Mouse (Mus musculus) testis, adult 2 months (tissue): ENCODE measurements at regions not wholly inside any gene's neighbourhood (a gene's known extent, or its start where the extent isn't known, plus 50 kb on each side); places are given as distances from the start of the nearest gene placed in this dataset.

Experiments used
- H3K27ac ChIP-seq: fragments of 200-500 bp; 2 replicates; pipeline ENCODE4 v1.5.1; 2012; ENCODE audit warnings: low read depth, low read length; ENCODE audit not compliant: control insufficient read depth, insufficient read depth
- H3K27me3 ChIP-seq: fragments of 200-500 bp; 2 replicates; pipeline ENCODE4 v1.6.1; 2012; ENCODE audit warnings: mild to moderate bottlenecking, low read length, moderate library complexity; ENCODE audit not compliant: control insufficient read depth, insufficient read depth
- H3K36me3 ChIP-seq: fragments of 200-500 bp; 2 replicates; pipeline ENCODE4 v1.6.1; 2012; ENCODE audit warnings: mild to moderate bottlenecking, low read length; ENCODE audit not compliant: control insufficient read depth, insufficient read depth
- H3K4me1 ChIP-seq: fragments of 200-500 bp; 2 replicates; pipeline ENCODE4 v1.6.1; 2012; ENCODE audit warnings: low read length; ENCODE audit not compliant: control insufficient read depth, insufficient read depth
- H3K4me3 ChIP-seq: fragments of 200-500 bp; 2 replicates; pipeline ENCODE4 v1.5.1; 2012; ENCODE audit warnings: low read depth, mild to moderate bottlenecking, low read length, moderate library complexity, mixed read lengths; ENCODE audit not compliant: control insufficient read depth
- CTCF ChIP-seq: fragments of 200-500 bp; IDR thresholded peaks from 2 replicates; pipeline ENCODE4 v1.5.1; 2012; ENCODE audit warnings: low read depth, mild to moderate bottlenecking, inconsistent platforms, low read length, moderate library complexity; ENCODE audit not compliant: control insufficient read depth, insufficient read depth, insufficient replicate concordance
- POLR2A ChIP-seq: fragments of 200-500 bp; IDR thresholded peaks from 2 replicates; pipeline ENCODE4 v1.6.1; 2012; ENCODE audit warnings: low read depth, mild to moderate bottlenecking, inconsistent platforms, low read length, moderate library complexity; ENCODE audit not compliant: control insufficient read depth

DNA sequence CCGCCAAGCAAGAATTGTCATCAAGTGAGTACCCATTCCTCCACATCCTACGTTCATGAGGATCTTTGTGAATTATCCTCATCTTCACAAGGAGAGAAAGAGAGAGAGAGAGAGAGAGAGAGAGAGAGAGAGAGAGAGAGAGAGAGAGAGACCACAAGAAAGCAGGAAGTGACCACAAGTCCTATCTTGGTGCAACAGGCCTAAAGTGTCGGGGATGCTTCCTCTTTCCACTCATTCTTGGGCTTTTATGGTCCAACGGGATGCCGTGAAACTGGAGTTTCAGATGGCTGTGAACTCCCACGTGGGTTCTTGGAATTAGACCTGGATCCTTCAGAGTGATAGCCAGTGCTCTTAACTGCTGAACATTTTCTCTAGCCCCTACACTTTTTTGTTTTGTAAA lies 53.1 kb upstream of the Rai14 start:
- no peaks in the 10 kb centered on the region for H3K27me3 ChIP-seq
- H3K36me3 ChIP-seq: no peaks in the 10 kb centered on the region
- H3K27ac ChIP-seq: no peak overlapping the region
- H3K4me3 ChIP-seq: no peak overlapping the region
- TF ChIP-seq POLR2A (no peak), CTCF (no peak)
- no peaks in the 10 kb centered on the region for H3K4me1 ChIP-seq

DNA sequence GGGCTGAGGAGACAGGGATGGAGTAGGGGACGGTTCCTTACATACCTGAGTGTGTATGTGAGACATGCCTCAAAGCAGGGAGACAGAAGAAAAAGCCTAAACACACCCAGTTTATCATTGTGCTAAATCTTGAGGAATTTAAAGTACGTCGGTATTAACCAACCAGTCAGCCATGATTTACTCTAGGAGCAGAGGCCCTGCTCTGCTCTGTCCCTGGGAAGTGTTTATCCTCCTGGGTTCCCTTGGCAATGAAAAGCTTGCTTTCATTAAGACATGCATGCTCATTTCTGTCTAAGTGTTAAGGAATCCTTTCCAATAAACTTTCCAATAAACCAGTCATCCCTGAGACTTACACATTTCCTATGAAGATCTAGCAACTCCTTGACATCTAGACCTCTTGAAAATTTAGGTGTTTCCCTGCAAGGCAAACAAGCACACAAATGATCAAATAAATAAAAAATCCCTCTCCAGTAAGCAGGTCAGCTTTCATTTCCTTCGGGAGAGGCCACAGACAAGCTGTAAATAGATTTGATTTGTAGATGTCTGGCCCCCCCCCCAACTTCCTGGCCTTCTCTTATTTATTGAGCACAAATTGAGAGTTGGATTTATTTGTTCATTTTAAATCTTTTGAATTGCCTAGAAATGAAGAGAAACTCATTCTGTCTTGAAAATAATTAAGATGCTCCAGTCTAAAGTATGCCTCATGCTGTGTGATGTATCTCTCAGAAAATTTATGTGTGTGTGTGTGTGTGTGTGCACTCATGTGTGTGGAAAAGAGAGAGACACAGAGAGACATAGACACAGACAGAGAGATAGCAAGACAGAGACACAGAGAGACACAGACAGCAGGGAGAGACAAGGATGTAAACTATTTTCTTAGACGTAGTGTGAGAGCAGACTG lies 56.2 kb upstream of the Rai14 start:
- Histone ChIP-seq H3K4me1 (no peaks in the 10 kb centered on the region), H3K4me3 (no peak overlapping the region), H3K27ac (no peak overlapping the region), H3K36me3 (no peaks in the 10 kb centered on the region), H3K27me3 (no peaks in the 10 kb centered on the region)
- no peak for TF ChIP-seq POLR2A
- no peak for TF ChIP-seq CTCF

DNA sequence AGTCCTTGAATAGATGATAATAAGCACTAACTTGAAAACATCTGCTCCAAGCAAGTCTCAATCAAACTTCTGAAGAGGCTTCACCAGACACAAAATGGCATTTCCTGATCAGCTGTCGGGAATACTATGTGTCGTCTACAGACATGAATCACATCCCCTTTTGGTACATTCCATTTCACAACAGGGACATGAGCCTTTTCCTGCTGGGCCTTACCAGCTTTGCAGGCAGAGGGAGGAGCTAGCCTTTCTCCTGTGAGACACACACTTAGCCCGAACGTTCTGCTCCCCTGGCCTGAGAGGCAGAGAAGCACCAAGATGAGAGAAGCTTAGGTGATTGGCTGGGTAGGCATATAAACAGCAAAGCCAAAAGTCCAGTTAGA lies 56.9 kb upstream of the Rai14 start:
- no peak overlapping the region for H3K27ac ChIP-seq
- H3K36me3 ChIP-seq: no peaks in the 10 kb centered on the region
- H3K4me3 ChIP-seq: no peak overlapping the region
- no peaks in the 10 kb centered on the region for H3K4me1 ChIP-seq
- H3K27me3 ChIP-seq: no peaks in the 10 kb centered on the region
- TF ChIP-seq POLR2A: no peak
- TF ChIP-seq CTCF: no peak

DNA sequence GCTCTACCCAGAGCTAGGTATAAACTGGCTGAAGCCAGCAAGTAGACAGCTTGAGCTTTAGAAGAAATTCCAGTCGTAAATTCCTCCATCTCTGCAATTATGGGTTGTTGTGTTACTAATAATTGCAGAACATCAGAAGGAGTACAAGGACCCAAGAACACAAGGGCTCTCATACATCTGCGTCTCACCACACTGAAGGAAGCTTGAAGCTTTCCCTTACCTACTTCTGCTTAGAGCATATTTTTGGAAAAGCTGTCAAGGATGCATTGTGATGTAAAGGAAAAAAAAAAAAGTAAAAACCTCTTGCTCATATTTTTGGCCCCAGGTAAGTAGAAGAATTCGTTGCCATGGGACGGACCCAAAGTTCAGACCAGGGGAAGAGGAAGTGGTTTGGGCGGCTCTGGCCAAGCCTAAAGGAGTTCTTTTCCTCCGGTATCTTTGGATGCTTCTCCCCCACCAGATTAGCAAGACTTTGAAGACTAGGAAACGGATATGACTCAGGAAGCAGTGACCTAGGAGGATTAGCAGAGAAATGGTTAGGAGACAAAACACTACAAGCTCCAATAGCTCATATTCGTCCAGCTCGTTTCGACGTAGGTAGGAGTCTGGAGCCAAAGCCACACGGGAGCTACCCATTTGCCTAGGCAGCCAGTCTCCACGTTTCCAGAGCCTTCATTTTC lies 65.7 kb upstream of the Rai14 start:
- Histone ChIP-seq H3K27me3 (no peaks in the 10 kb centered on the region), H3K4me1 (no peaks in the 10 kb centered on the region), H3K27ac (no peak overlapping the region), H3K4me3 (no peak overlapping the region), H3K36me3 (no peaks in the 10 kb centered on the region)
- TF ChIP-seq CTCF: no peak
- no peak for TF ChIP-seq POLR2A

DNA sequence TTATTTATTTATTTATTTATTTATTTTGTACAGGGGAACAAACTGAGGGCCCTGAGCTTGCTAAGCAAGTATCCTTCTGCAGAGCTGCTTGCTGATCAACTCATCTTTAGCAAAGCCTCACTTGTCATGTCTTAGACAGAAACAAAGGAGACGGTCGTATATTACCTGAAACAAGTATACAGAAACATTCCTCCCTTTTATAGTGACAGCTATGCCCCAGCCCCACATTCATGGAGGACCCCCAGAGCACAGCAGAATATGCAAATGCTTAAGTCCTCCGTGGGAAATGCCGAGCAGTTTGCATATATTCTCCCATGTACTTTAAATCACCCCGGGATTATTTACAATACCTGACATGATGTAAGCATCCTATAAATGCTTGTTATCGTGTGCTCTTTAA lies 74.9 kb upstream of the Rai14 start:
- Histone ChIP-seq H3K4me3 (no peak overlapping the region), H3K36me3 (no peaks in the 10 kb centered on the region), H3K4me1 (no peaks in the 10 kb centered on the region), H3K27ac (no peak overlapping the region), H3K27me3 (no peaks in the 10 kb centered on the region)
- TF ChIP-seq CTCF (no peak), POLR2A (no peak)

DNA sequence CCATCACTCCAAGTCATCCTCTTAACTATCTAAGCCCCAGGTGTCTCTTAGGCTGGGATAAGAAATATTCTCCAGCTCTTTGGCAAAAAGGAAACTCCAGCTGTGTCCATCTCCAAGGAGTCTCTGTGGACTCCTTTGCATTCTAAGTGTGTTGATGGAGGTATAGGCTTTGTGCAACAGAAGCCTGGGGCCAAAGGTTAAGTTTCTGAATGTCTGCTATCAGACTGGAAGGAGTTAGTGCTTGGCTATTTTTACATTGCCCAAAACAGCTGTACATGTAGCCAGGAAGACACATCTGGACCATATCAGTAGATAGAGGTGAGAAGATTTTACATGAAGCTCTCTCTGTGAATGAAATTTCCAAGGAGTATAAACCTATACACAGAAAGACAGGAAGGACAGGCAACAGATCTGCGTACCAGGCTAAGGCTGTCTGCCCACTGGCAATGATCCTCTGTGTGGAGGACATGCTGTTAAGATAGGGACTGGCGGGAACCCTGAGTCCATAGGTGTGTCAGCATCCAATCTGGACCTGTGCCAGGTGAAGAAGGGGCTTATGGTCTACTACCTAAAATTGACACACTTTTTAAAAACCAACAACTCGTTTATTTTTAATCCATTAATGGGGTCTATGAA lies 76.6 kb upstream of the Rai14 start:
- Histone ChIP-seq H3K27ac (no peak overlapping the region), H3K4me1 (no peaks in the 10 kb centered on the region)
- no peak for TF ChIP-seq CTCF
- TF ChIP-seq POLR2A: no peak

DNA sequence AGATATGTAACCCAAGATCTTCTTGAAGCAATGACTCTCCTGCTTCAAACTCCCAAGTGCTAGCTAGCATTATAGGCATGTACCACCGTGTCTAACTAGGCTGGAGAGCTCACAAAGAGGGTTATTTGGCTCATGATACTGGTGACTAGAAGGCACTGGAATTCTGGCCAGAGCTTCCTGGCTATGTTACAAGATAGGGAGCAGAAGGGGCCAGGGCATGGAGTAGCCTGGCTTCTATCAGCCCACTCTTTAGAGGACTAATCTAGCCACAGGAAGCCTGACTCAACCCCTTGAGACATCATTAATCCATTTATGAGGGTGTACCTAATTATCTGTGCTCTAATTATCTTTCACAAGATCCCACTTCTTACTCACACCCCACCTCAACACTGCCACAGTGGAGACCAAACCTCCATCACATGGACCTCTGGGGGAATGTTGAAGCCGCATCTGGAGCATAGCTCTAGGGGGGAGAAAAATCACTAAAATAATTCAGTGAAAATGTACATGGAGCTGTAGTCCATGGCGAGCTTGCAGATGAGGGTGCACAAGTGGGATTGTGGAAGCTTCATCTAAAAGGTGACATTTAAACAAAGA lies 77.2 kb upstream of the Rai14 start:
- Histone ChIP-seq H3K4me3 (no peak overlapping the region), H3K27me3 (no peaks in the 10 kb centered on the region), H3K36me3 (no peaks in the 10 kb centered on the region), H3K27ac (no peak overlapping the region), H3K4me1 (no peaks in the 10 kb centered on the region)
- TF ChIP-seq CTCF: no peak
- TF ChIP-seq POLR2A: no peak

More for the DNA sequence above, 76.6 kb upstream of the Rai14 start:
- Histone ChIP-seq H3K27me3 (no peaks in the 10 kb centered on the region), H3K36me3 (no peaks in the 10 kb centered on the region), H3K4me3 (no peak overlapping the region)
